Mouse (Mus musculus) heart, postnatal 0 days (tissue): ENCODE data around the gene B3galt1. TPM values are rescaled to one million over a fixed set of nuclear protein-coding genes. Genes with fewer than 3 reads are reported as not detected.

Experiments
- ATAC-seq: fragments of 200-750 bp; cut with Nextera tagmentation; 2 replicates; pipeline ENCODE4 v1.8.0; 2017; ENCODE audit warnings: low read depth, moderate number of reproducible peaks, moderate library complexity; ENCODE audit not compliant: insufficient read depth
- DNase-seq: peaks from one replicate; pipeline ENCODE4 v3.0.0-alpha.2; 2016; ENCODE audit warnings: low spot score
- H3K27ac ChIP-seq: fragments of 300-500 bp; sonication (generic); 2 replicates; pipeline ENCODE4 v1.5.1; 2014; ENCODE audit warnings: low read depth, mild to moderate bottlenecking
- H3K27me3 ChIP-seq: fragments of 300-500 bp; sonication (generic); 2 replicates; pipeline ENCODE4 v1.6.1; 2014; ENCODE audit warnings: low read length, mixed read lengths; ENCODE audit not compliant: control insufficient read depth, insufficient read depth
- H3K36me3 ChIP-seq: fragments of 300-500 bp; sonication (generic); replicated peaks from 2 replicates; pipeline ENCODE4 v1.6.1; 2014; ENCODE audit warnings: low read length, mixed read lengths; ENCODE audit not compliant: control insufficient read depth, insufficient read depth
- H3K4me1 ChIP-seq: fragments of 300-500 bp; sonication (generic); 2 replicates; pipeline ENCODE4 v1.6.1; 2014; ENCODE audit warnings: antibody characterized with exemption; ENCODE audit not compliant: control insufficient read depth, insufficient read depth
- H3K4me2 ChIP-seq: fragments of 300-500 bp; sonication (generic); 2 replicates; pipeline ENCODE4 v1.6.1; 2014; ENCODE audit warnings: low read depth, mild to moderate bottlenecking, low read length, moderate library complexity
- H3K4me3 ChIP-seq: fragments of 300-500 bp; sonication (generic); 2 replicates; pipeline ENCODE4 v1.5.1; 2014; ENCODE audit warnings: low read depth, low read length
- H3K9ac ChIP-seq: fragments of 300-500 bp; sonication (generic); replicated peaks from 2 replicates; pipeline ENCODE4 v1.6.1; 2014; ENCODE audit warnings: low read depth, low read length, mixed read lengths
- H3K9me3 ChIP-seq: fragments of 300-500 bp; sonication (generic); replicated peaks from 2 replicates; pipeline ENCODE4 v1.6.1; 2016; ENCODE audit warnings: low read length; ENCODE audit not compliant: control insufficient read depth
- CTCF ChIP-seq: IDR thresholded peaks from 2 replicates; pipeline ENCODE4 v1.5.1; 2016; ENCODE audit warnings: antibody characterized with exemption, control low read depth, low read depth
- EP300 ChIP-seq: IDR thresholded peaks from 2 replicates; pipeline ENCODE4 v1.6.1; 2016; ENCODE audit warnings: antibody characterized with exemption, low read depth
- WGBS: fragments of 180-500 bp; shearing (Covaris S2); extraction: QIAGEN DNeasy Blood & Tissue Kit; methylation state at CpG from one replicate; pipeline ENCODE4 v1.1.7; 2014; 5-methylcytosine and 5-hydroxymethylcytosine counted together
- polyA plus RNA-seq: library from polyadenylated mRNA; unstranded; fragments of >200 nt; fragmentation: Nextera tagmentation; extraction: Ambion mirVana; gene quantifications from 2 replicates; pipeline ENCODE4 v1.2.1, GENCODE M21; 2015
- total RNA-seq: library from RNA; depleted of rRNA; stranded (reverse); fragments of >200 nt; gene quantifications from 2 replicates; pipeline ENCODE4 v1.2.3, GENCODE M21; 2014; ENCODE audit warnings: low replicate concordance

Gene B3galt1
- total and polyA plus RNA-seq, 2 experiments from 2014 or later, result 0.57 to 2.7 TPM

GRCm38 (mm10) chr2:67654847-67655246, 89.2 kb downstream of the B3galt1 start:
- WGBS, result 73% methylated on average over 3 of the region's 3 CpGs
- TF ChIP-seq CTCF (no peak), EP300 (no peak)
- ATAC-seq, result no peak

GRCm38 (mm10) chr2:67657372-67657771, 91.7 kb downstream of the B3galt1 start:
- Histone ChIP-seq H3K4me2 (no peak overlapping the region), H3K27ac (no peak overlapping the region), H3K9ac (no peak overlapping the region), H3K4me3 (no peak overlapping the region), H3K9me3 (no peaks in the 10 kb centered on the region), H3K4me1 (no peaks in the 10 kb centered on the region), H3K36me3 (no peaks in the 10 kb centered on the region), H3K27me3 (no peaks in the 10 kb centered on the region)
- TF ChIP-seq CTCF (no peak), EP300 (no peak)
- DNase-seq, result no peak
- ATAC-seq, result no peak
- 61% methylated on average over 4 of the region's 4 CpGs for WGBS

More at GRCm38 (mm10) chr2:67654847-67655246, 89.2 kb downstream of the B3galt1 start:
- Histone ChIP-seq H3K4me3 (no peak overlapping the region), H3K27ac (no peak overlapping the region), H3K9me3 (no peaks in the 10 kb centered on the region), H3K4me1 (no peaks in the 10 kb centered on the region), H3K4me2 (no peak overlapping the region), H3K27me3 (no peaks in the 10 kb centered on the region), H3K9ac (no peak overlapping the region), H3K36me3 (no peaks in the 10 kb centered on the region)
- DNase-seq, result no peak

GRCm38 (mm10) chr2:67658091-67658490, 92.4 kb downstream of the B3galt1 start:
- Histone ChIP-seq H3K4me1 (no peaks in the 10 kb centered on the region), H3K9me3 (no peaks in the 10 kb centered on the region), H3K4me2 (no peak overlapping the region), H3K27ac (no peak overlapping the region), H3K36me3 (no peaks in the 10 kb centered on the region), H3K27me3 (no peaks in the 10 kb centered on the region), H3K4me3 (no peak overlapping the region), H3K9ac (no peak overlapping the region)
- DNase-seq (no peak), ATAC-seq (no peak)
- TF ChIP-seq EP300 (no peak), CTCF (no peak)
- 84% methylated on average over 1 of the region's 1 CpGs for WGBS

- Histone ChIP-seq H3K4me1 (no peaks in the 10 kb centered on the region), H3K9ac (no peak overlapping the region), H3K4me3 (no peak overlapping the region), H3K27ac (no peak overlapping the region), H3K9me3 (no peaks in the 10 kb centered on the region), H3K27me3 (no peaks in the 10 kb centered on the region), H3K36me3 (no peaks in the 10 kb centered on the region), H3K4me2 (no peak overlapping the region)
- TF ChIP-seq EP300, result no peak
- TF ChIP-seq CTCF, result no peak
- DNase-seq, result no peak
- no peak for ATAC-seq
- 92% methylated on average over 2 of the region's 2 CpGs for WGBS
These were observed 106.0 kb downstream of the B3galt1 start for GRCm38 (mm10) chr2:67671721-67672120.

GRCm38 (mm10) chr2:67677697-67678096, 112.0 kb downstream of the B3galt1 start:
- Histone ChIP-seq H3K4me2 (no peak overlapping the region), H3K9me3 (no peaks in the 10 kb centered on the region), H3K4me1 (no peaks in the 10 kb centered on the region), H3K4me3 (no peak overlapping the region), H3K9ac (no peak overlapping the region), H3K36me3 (no peaks in the 10 kb centered on the region), H3K27me3 (no peaks in the 10 kb centered on the region), H3K27ac (no peak overlapping the region)
- TF ChIP-seq CTCF, result no peak
- TF ChIP-seq EP300, result no peak
- DNase-seq (no peak), ATAC-seq (no peak)
- WGBS, result 73% methylated on average over 4 of the region's 4 CpGs

- Histone ChIP-seq H3K4me1 (no peaks in the 10 kb centered on the region), H3K9me3 (no peaks in the 10 kb centered on the region), H3K36me3 (no peaks in the 10 kb centered on the region), H3K27ac (no peak overlapping the region), H3K4me3 (no peak overlapping the region), H3K27me3 (no peaks in the 10 kb centered on the region), H3K9ac (no peak overlapping the region), H3K4me2 (no peak overlapping the region)
- TF ChIP-seq CTCF (no peak), EP300 (no peak)
- DNase-seq (no peak), ATAC-seq (no peak)
- 79% methylated on average over 5 of the region's 5 CpGs for WGBS
These were observed 158.6 kb downstream of the B3galt1 start for GRCm38 (mm10) chr2:67724249-67724648.
